Mouse (Mus musculus): Measurements from ENCODE around the gene Olfr305.
"Not testable (repeated sequence)": the region's sequence is repeated elsewhere in the genome, so short reads cannot be mapped to it uniquely, and the experiment has no call there.

Gene Olfr305

DNA sequence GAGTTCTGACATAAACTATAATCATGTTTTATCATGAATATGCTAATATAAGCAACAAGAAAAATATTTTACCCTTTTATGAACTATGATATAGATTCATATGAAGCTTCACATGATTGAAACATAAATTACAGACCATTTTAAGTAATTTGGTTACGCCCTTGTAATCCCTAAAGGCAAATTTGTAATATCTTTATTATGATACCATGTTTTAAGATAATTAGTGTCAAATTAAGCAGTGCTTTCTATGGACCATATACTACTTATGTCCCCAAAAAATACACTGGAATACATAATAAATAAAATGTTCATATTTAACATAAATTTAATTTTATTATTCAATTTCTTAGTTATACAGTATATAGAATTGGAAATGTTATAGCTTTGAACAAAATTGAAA lies at the start of gene Olfr305:
Gene Olfr305 (minus strand): TSS at position 101 of the 400 bp plus-strand sequence.
- DNase-seq = no peak

DNA sequence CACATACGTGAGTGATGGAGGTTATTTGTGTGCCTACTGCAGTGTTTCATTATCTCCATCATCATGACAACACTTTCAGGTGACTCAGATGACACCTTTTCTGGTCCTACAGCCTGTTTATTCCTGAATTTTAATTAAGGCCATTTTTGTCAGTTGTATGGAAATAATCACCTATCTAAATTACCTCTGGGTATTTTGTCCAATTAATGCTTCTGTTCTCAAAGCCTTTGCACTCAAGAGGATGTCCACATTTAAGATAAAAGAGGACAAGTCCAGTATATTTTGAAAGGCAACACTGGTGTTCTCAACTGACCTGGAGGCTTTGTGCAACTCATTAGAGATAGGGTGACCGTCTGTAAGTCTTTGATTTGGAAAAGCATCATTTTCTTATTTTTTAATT lies 36.8 kb upstream of the Olfr305 start, which contains the start of gene Olfr301:
Gene Olfr301 (plus strand): TSS at position 301 of the 400 bp plus-strand sequence.
- no peak for DNase-seq

DNA sequence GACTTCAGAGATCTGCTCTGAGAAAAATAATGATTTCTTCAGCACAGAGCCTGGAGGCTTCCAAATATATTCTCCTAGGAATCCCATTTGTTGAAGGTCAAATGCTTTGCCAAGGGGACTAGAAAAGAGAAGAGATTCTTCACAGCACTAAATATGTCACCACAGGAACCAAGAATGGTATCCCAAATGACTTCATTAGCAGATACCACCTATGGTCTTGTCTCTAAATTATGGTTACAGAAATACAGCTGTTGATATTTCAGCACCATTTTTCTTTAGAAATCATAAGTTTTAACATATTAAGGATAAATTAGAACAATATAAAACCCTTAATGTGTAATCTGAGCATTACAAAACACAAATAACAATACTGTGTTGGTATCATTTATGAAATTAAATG lies 31.0 kb upstream of the Olfr305 start, which contains the start of gene Olfr303:
Gene Olfr303 (minus strand): TSS at position 101 of the 400 bp plus-strand sequence.
- no peak for DNase-seq

DNA sequence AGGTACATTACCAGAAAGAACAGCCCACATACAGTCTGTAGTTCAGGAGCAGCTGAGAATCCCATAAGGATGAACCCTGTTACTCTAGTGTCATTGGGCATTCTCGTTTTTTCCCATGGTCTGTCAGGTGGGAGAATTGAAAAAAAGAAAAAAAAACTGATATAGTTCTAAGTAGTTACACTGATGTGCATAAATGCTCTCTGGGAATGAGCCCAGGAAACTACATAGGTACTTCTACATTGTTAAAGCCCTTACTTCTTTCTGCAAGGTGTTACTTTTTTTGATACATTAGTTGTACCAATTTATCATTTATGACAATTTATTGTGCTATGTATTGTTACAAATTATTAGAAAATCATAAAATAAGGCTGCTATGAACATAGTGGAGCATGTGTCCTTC lies 19.8 kb upstream of the Olfr305 start, which contains the start of gene Olfr304:
Gene Olfr304 (minus strand): TSS at position 101 of the 400 bp plus-strand sequence.
- no peak for DNase-seq

DNA sequence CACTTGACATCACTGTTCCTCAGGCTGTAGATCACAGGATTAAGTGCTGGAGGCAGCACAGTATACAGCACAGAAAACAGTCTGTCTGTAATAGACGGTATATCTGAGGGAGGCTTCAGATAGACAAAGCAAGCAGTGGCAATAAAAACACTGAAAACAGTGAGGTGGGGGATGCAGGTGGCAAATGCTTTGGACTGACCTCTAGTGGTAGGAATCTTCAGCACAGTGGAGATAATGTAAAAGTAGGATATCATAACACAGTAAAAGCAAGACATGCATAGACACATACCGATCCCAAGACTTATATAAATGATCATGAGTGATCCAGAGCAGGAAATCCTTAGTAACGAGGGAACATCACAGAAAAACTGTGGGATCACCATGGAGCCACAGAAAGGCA lies 19.0 kb upstream of the Olfr305 start:
- DNase-seq = no peak

DNA sequence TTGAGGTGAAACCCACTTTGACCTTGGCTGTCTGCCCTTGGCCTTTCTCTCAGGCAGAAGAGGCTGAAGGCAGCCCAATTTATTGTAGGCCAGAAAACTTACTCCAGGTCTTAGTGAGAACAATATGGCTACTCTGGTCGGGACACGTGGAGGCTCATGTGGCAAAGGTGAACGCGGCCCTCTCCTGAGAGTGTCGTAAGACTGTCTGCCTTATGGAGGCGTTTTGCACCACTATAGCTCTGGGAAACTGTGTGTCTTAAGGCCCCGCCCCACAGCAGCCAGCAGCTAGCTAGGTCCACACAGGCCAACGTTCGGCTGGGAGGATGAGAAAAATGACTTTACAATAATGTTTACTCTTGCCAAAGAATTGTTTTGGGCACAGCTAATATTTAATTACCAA lies 20.4 kb downstream of the Olfr305 start:
- not testable (repeated sequence) for DNase-seq

DNA sequence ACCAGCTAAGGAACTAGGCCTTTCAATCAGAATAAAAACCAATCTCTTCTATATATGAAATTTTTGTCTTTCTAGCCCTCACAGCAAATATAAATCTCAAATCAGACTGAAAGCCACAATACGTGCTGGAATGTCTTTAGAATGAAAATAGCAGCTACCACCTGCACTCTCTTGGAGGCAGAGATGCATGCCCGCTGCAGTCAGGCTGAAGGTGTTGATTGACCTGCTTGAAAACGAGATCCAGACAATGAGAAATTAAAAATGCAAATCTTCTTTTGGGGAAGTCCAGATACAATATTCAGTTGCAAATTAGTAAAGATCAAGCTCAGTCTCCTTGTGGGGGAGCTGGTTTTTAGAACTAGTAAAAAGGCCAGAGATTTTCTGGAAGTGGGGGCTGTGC lies 22.5 kb downstream of the Olfr305 start:
- no peak for DNase-seq

DNA sequence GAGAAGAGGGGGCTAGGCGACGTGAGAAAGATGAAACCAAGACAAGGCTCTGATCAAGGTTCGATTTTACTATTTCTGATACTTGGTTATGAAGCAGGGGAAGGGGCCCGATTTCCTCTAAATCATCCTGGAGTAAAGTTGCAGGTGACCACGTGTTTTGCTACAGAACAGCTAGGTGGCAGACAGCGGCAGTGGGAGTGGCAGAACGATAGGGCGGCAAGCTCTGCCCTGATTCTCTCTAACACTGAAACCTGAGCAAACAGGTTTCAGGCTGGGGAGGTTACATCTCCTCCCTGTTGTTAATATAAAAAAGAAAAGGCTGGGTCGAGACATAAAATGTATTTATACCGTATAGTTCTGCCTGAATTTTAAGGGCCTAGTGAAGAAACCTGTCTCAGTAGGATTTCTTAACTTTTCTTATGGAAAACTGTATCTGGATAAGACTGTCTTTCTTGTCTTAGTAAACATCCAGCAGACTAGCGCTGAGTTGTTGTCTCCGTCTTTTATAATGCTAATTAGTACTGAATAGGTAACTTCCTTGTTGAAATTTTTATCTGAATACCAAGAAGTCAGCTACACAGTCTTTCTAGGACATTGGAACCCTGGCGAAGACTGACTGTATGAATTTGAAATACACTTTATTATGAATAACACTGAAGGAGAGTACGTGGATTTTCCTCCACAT lies 23.7 kb downstream of the Olfr305 start:
- no peak for DNase-seq

DNA sequence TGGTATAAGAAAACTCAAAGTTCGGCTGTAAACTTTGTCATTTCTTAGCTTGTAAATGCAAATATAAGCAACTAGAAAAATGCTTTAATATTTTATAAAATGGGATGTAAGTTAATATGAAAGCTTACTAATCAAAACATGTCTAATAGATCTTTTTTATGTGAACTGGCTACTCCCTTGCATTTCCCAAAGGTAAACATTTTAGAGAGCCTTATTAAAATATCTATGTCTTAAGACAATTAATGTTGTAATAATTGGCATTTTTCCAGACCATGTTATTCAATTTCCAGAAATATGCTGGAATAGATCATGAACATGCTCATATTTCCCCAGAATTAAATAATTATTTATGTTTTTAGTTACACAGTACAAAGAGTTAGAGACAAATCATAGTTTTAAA lies 29.2 kb downstream of the Olfr305 start, which contains the start of gene Olfr307:
Gene Olfr307 (minus strand): TSS at position 101 of the 400 bp plus-strand sequence.
- no peak for DNase-seq

DNA sequence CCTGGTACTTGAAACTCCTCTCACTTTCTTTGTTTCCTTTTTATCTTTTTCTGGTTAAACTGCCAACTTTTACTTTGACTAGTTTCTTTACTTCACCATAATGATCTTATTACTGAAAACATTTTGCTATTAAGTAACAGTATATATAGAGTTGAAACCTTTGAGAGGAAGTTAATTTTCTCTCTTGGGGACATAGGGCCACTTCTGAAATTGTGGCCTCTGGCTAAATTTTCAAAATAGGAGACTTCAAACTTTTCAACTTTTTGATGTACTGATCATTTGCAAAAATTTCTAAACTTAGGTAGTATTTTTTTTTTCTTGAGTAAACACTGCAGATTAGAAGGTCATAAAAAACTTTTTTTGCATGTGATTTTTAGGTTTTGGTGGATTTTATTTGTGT lies 41.2 kb downstream of the Olfr305 start, which contains the start of gene Olfr308:
Gene Olfr308 (minus strand): TSS at position 101 of the 400 bp plus-strand sequence.
- no peak for DNase-seq

DNA sequence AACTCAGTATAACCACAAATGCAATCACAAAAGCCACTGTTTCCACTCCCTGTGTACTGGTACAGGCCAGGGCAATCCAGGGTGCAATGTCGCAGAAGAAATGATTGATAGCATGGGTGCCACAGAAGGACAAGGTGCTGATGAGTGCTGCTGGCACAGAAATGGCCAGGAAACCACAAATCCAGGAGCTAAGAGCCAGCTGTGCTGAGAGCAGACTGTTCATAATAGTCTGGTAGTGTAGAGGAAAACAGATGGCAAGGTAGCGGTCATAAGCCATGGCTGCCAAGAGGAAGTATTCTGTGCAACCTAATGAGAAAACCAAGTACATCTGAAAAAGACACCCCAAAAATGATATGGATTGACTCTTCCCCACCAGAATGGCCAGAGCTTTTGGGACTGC lies 45.4 kb downstream of the Olfr305 start:
- DNase-seq = no peak

DNA sequence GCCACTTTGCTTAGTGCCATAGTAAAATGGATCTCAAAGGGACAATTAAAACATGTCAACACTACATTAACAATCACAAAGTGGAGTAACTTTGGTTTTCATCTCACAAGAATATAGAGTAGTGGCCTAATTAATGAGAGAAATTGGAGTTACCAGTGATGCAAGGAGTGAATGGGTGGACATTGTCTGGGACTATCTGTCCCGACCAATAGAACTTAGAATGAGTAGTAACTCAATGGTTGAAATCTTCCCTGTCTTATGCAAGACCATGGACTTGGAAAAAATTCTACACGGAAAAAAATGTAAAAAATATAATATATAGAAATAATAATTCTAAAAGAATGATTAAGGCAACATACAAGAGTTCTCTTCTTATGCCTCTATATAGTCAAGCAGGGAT lies 53.1 kb downstream of the Olfr305 start, which contains the start of gene Olfr309:
Gene Olfr309 (minus strand): TSS at position 101 of the 400 bp plus-strand sequence.
- DNase-seq = no peak

All from lung, postnatal 4 days (tissue).